In genomic region chr17:27181666-27182065, GRCm38 (mm10) we compare ENCODE assay signal across 11 mouse cellular contexts. TPM values are rescaled to one million over a fixed set of nuclear protein-coding genes. Genes with fewer than 3 reads are reported as not detected.
DNase-seq lines count a peak whose midpoint lies in the region; ATAC-seq and TF ChIP-seq lines count a peak whose summit lies in the region.
"Had no signal": no experiment of that assay in that cellular context is flagged by ENCODE, and none has a peak within 500 bp of the region (broad histone marks: within the 10 kb centered on the region; RNA-seq: fewer than 3 reads in every experiment).

No protein-coding gene starts in this region.

- TF ChIP-seq EP300 in liver, embryonic 14.5 days (IDR thresholded peaks at IDR 0.05; ENCODE audit: low read depth) = no peak

- H3K4me3 ChIP-seq in heart, embryonic 11.5 days (ENCODE audit: low read depth, low read length) = no peak overlapping the region
- no peak overlapping the region for H3K4me3 ChIP-seq in C2C12 (ENCODE audit: insufficient read depth, poor library complexity, severe bottlenecking)
- no peak overlapping the region for H3K4me3 ChIP-seq in liver, embryonic 14.5 days (ENCODE audit: insufficient read depth in 1 of 2, low read depth in 2 of 2, low read length in 2 of 2)
- H3K4me3 ChIP-seq: heart, embryonic 15.5 days had no signal

- no peaks in the 10 kb centered on the region for H3K9me3 ChIP-seq in heart, embryonic 11.5 days (replicated peaks; ENCODE audit: control insufficient read depth, low read length)
- H3K9me3 ChIP-seq in liver, embryonic 14.5 days (ENCODE audit: control insufficient read depth, low read length) = peaks cover 3% of the 10 kb centered on the region
- H3K9me3 ChIP-seq: heart, embryonic 15.5 days had no signal

- H3K79me2 ChIP-seq in C2C12 (ENCODE audit: control insufficient read depth, insufficient read depth) = no peaks in the 10 kb centered on the region

- no peak; the same call in 1 of the 2 replicates for ATAC-seq in heart, embryonic 11.5 days (replicated peaks; ENCODE audit: insufficient number of reproducible peaks, low FRiP score, low TSS enrichment)
- ATAC-seq in liver, embryonic 14.5 days (ENCODE audit: insufficient read depth) = peak; percentile 24; the same call in 1 of the 2 replicates

- H3K36me3 ChIP-seq in heart, embryonic 11.5 days (ENCODE audit: control insufficient read depth, insufficient read depth, low read length) = no peaks in the 10 kb centered on the region
- H3K36me3 ChIP-seq in C2C12 (ENCODE audit: control insufficient read depth, insufficient read depth) = no peaks in the 10 kb centered on the region
- no peaks in the 10 kb centered on the region for H3K36me3 ChIP-seq in liver, embryonic 14.5 days (replicated peaks; ENCODE audit: control insufficient read depth, insufficient read depth, low read depth)
- H3K36me3 ChIP-seq: heart, embryonic 15.5 days had no signal

- no peaks in the 10 kb centered on the region for H3K79me3 ChIP-seq in C2C12 (ENCODE audit: low read depth)

- WGBS in heart, embryonic 11.5 days (ENCODE audit: insufficient replicate concordance) = 31% methylated on average over 3 of the region's 3 CpGs
- 31% methylated on average over 3 of the region's 3 CpGs for WGBS in liver, embryonic 14.5 days (ENCODE audit: insufficient replicate concordance)

- H3K27me3 ChIP-seq in heart, embryonic 11.5 days (ENCODE audit: control insufficient read depth, insufficient read depth, low read length) = no peaks in the 10 kb centered on the region; the same call in 1 of the 2 replicates
- H3K27me3 ChIP-seq in C2C12 (ENCODE audit: control insufficient read depth, insufficient read depth, insufficient read length) = no peaks in the 10 kb centered on the region
- no peaks in the 10 kb centered on the region for H3K27me3 ChIP-seq in liver, embryonic 14.5 days (ENCODE audit: control insufficient read depth, insufficient read depth, low read length)
- H3K27me3 ChIP-seq: heart, embryonic 15.5 days had no signal

- peak; percentile 95 for TF ChIP-seq CTCF in C2C12 (IDR thresholded peaks at IDR 0.05; ENCODE audit: control insufficient read depth, insufficient read depth, insufficient read length)
- TF ChIP-seq CTCF in liver, embryonic 14.5 days (IDR thresholded peaks at IDR 0.05; ENCODE audit: low read depth) = peak; percentile 67

- no peak overlapping the region for H3K4me2 ChIP-seq in heart, embryonic 11.5 days
- no peak overlapping the region for H3K4me2 ChIP-seq in liver, embryonic 14.5 days (ENCODE audit: low read depth)
- H3K4me2 ChIP-seq: heart, embryonic 15.5 days had no signal

- no peak overlapping the region for H3K9ac ChIP-seq in heart, embryonic 11.5 days (ENCODE audit: low read depth, low read length)
- H3K9ac ChIP-seq in liver, embryonic 14.5 days (replicated peaks) = no peak overlapping the region
- H3K9ac ChIP-seq: heart, embryonic 15.5 days had no signal

- no peak overlapping the region for H3K27ac ChIP-seq in heart, embryonic 11.5 days (ENCODE audit: low read depth, low read length)
- H3K27ac ChIP-seq in liver, embryonic 14.5 days = no peak overlapping the region
- H3K27ac ChIP-seq: heart, embryonic 15.5 days had no signal

- H3K4me1 ChIP-seq in heart, embryonic 11.5 days (ENCODE audit: control insufficient read depth, insufficient read depth, low read length) = no peaks in the 10 kb centered on the region
- peaks cover 13 to 17% of the 10 kb centered on the region in 2 experiments for H3K4me1 ChIP-seq in liver, embryonic 14.5 days (replicated peaks; ENCODE audit: control insufficient read depth in 2 of 2, insufficient read depth in 2 of 2, low read length in 1 of 2)
- H3K4me1 ChIP-seq: heart, embryonic 15.5 days had no signal

- peak overlapping the region; percentile 8 for H3ac ChIP-seq in C2C12 (ENCODE audit: control insufficient read depth, insufficient read length, low read depth)

- peak; percentile 51 to 59 for DNase-seq in heart, adult 18-20 months
- DNase-seq in gastrocnemius, adult 8-10 months (ENCODE audit: low spot score in 2 of 2) = peak; percentile 43 to 62
- no peak for DNase-seq in liver, embryonic 14.5 days (ENCODE audit: low read depth in 3 of 3, low spot score in 3 of 3)
- no peak for DNase-seq in left cerebral cortex, adult 8-10 months (ENCODE audit: low spot score in 2 of 2)
- no peak for DNase-seq in urinary bladder, postnatal 25 days (ENCODE audit: low spot score)
- DNase-seq in spleen, postnatal 36 days (ENCODE audit: low spot score in 2 of 2) = no peak
- DNase-seq: thymus, postnatal 4 days had no signal

TF ChIP-seq in C2C12, 6 proteins besides CTCF, POLR2A, EP300 and RAD21:
- TF ChIP-seq MYOD1 (IDR thresholded peaks at IDR 0.05; ENCODE audit: control insufficient read depth, insufficient read length, low read depth) = no peak
- TF ChIP-seq CEBPB (IDR thresholded peaks at IDR 0.05; ENCODE audit: low read depth) = no peak
- TF ChIP-seq USF1 (IDR thresholded peaks at IDR 0.05; ENCODE audit: low read depth) = no peak
- TF ChIP-seq MAX (IDR thresholded peaks at IDR 0.05) = no peak
- no peak for TF ChIP-seq MYOG (IDR thresholded peaks at IDR 0.05; ENCODE audit: control insufficient read depth, extremely low read depth, insufficient read length)
- no peak for TF ChIP-seq FOSL1 (IDR thresholded peaks at IDR 0.05; ENCODE audit: insufficient read depth, low read length, poor library complexity, severe bottlenecking)

RNA-seq across cellular contexts. Expression of gene Ip6k3, which starts 14.1 kb away (rescaled TPM):
- 1 to 10 TPM; 4.3 to 8.0 TPM for total RNA-seq in heart, adult 18-20 months (2021)
- polyA plus RNA-seq in heart, embryonic 11.5 days (2014; fragmentation: Nextera tagmentation; extraction: Ambion mirVana) = 0.15 and 0.26 TPM in 2 replicates
- 0.08 TPM for polyA plus RNA-seq in C2C12 (2012; fragmentation: generic; extraction: Trizol)
- 10 to 100 TPM; 24.6 to 33.6 (median 29.1) TPM for total RNA-seq in gastrocnemius, adult 8-10 months (2022)
- 0.02 TPM in 1 of 2 replicates, not detected in the other for polyA plus RNA-seq in liver, embryonic 14.5 days (2012; rRNA removed)
- polyA plus RNA-seq in liver, embryonic 14.5 days (2014; fragmentation: Nextera tagmentation; extraction: Ambion mirVana) = 0.04 TPM in 1 of 2 replicates, not detected in the other
- 1 to 10 TPM in 3 of 4 experiments, under 1 TPM in 1; 0.74 to 2.6 (median 1.6) TPM for total RNA-seq in left cerebral cortex, adult 8-10 months (2022)
- total RNA-seq: megakaryocyte-erythroid progenitor cell, adult 5-6 weeks had no signal

RNA-seq across cellular contexts. Expression of gene Lemd2, which starts 22.6 kb away (rescaled TPM):
- total RNA-seq in heart, adult 18-20 months (2021) = 10 to 100 TPM; 28.0 to 30.5 TPM
- polyA plus RNA-seq in heart, embryonic 11.5 days (2014; fragmentation: Nextera tagmentation; extraction: Ambion mirVana) = 6.7 and 8.4 TPM in 2 replicates
- polyA plus RNA-seq in C2C12 (2012; fragmentation: generic; extraction: Trizol) = 45.9 TPM
- total RNA-seq in gastrocnemius, adult 8-10 months (2022) = 10 to 100 TPM; 21.1 to 24.8 (median 23.4) TPM
- polyA plus RNA-seq in liver, embryonic 14.5 days (2012; rRNA removed) = 15.5 and 16.4 TPM in 2 replicates
- polyA plus RNA-seq in liver, embryonic 14.5 days (2014; fragmentation: Nextera tagmentation; extraction: Ambion mirVana) = 3.1 and 3.7 TPM in 2 replicates
- 10 to 100 TPM; 39.0 to 44.9 (median 42.9) TPM for total RNA-seq in left cerebral cortex, adult 8-10 months (2022)

RNA-seq across cellular contexts. Expression of gene Uqcc2, which starts 48.0 kb away (rescaled TPM):
- total RNA-seq in heart, adult 18-20 months (2021) = 100 to 1,000 TPM; 307 to 322 TPM
- polyA plus RNA-seq in heart, embryonic 11.5 days (2014; fragmentation: Nextera tagmentation; extraction: Ambion mirVana) = 363 and 374 TPM in 2 replicates
- polyA plus RNA-seq in C2C12 (2012; fragmentation: generic; extraction: Trizol) = 630 TPM
- total RNA-seq in gastrocnemius, adult 8-10 months (2022) = 100 to 1,000 TPM; 429 to 490 (median 471) TPM
- 73.6 and 129 TPM in 2 replicates for polyA plus RNA-seq in liver, embryonic 14.5 days (2012; rRNA removed)
- polyA plus RNA-seq in liver, embryonic 14.5 days (2014; fragmentation: Nextera tagmentation; extraction: Ambion mirVana) = 204 and 208 TPM in 2 replicates
- 100 to 1,000 TPM; 226 to 249 (median 237) TPM for total RNA-seq in left cerebral cortex, adult 8-10 months (2022)

Comparison
In these comparisons a context has a peak if more than half of its experiments do, and no peak if none do; other contexts are left out.
1. DNase-seq: peak in heart, adult 18-20 months (2 of 2) and gastrocnemius, adult 8-10 months (2 of 2); none in liver, embryonic 14.5 days (0 of 3), left cerebral cortex, adult 8-10 months (0 of 2), urinary bladder, postnatal 25 days (single experiment) and spleen, postnatal 36 days (0 of 2).